Mouse (Mus musculus) midbrain, embryonic 12.5 days (tissue): ENCODE data around the gene Pde1a. TPM values are rescaled to one million over a fixed set of nuclear protein-coding genes. Genes with fewer than 3 reads are reported as not detected.

Experiments
- ATAC-seq: fragments of 200-750 bp; cut with Nextera tagmentation; 2 replicates; pipeline ENCODE4 v1.8.0; 2017; ENCODE audit warnings: low read depth, moderate TSS enrichment, moderate library complexity; ENCODE audit not compliant: low FRiP score
- H3K27ac ChIP-seq: fragments of 300-500 bp; sonication (generic); replicated peaks from 2 replicates; pipeline ENCODE4 v1.5.1; 2016; ENCODE audit warnings: mild to moderate bottlenecking
- H3K27me3 ChIP-seq: fragments of 300-500 bp; sonication (generic); 2 replicates; pipeline ENCODE4 v1.6.1; 2016; ENCODE audit warnings: mild to moderate bottlenecking
- H3K36me3 ChIP-seq: fragments of 300-500 bp; sonication (generic); 2 replicates; pipeline ENCODE4 v1.6.1; 2016
- H3K4me1 ChIP-seq: fragments of 300-500 bp; sonication (generic); 2 replicates; pipeline ENCODE4 v1.6.1; 2016
- H3K4me2 ChIP-seq: fragments of 300-500 bp; sonication (generic); replicated peaks from 2 replicates; pipeline ENCODE4 v1.6.1; 2016; ENCODE audit warnings: mild to moderate bottlenecking, moderate library complexity
- H3K4me3 ChIP-seq: fragments of 300-500 bp; sonication (generic); 2 replicates; pipeline ENCODE4 v1.5.1; 2016; ENCODE audit warnings: mild to moderate bottlenecking
- H3K9ac ChIP-seq: fragments of 300-500 bp; sonication (generic); replicated peaks from 2 replicates; pipeline ENCODE4 v1.6.1; 2016; ENCODE audit warnings: mild to moderate bottlenecking, moderate library complexity
- H3K9me3 ChIP-seq: fragments of 300-500 bp; sonication (generic); 2 replicates; pipeline ENCODE4 v1.6.1; 2016; ENCODE audit warnings: mild to moderate bottlenecking
- WGBS: fragments of 180-500 bp; shearing (Covaris S2); methylation state at CpG from one replicate; pipeline ENCODE4 v1.1.7; 2016; 5-methylcytosine and 5-hydroxymethylcytosine counted together
- polyA plus RNA-seq: library from polyadenylated mRNA; unstranded; fragments of >200 nt; fragmentation: Nextera tagmentation; extraction: Ambion mirVana; gene quantifications from 2 replicates; pipeline ENCODE4 v1.2.1, GENCODE M21; 2016

Gene Pde1a
- polyA plus RNA-seq, 1 experiment from 2014 or later, result 1.5 TPM

DNA sequence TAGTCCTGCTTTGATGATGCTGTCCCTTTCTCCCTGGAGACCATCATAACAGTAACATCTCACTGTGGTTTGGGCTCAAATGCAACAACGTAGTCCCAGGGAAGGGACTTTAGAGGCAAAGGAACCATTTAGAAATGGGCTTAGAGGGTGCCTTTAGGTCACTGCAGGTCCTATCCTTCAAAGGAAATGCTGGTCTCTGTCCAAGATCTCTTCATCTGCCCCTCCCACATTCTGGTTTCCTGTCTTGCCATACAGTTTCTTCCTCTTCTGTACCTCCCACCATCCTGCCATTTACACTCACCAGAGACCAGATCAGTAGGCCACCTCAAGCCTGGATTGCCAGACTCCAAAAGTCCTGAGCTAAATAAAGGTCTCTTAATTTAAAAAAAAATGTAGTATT is 150.3 kb downstream of the Pde1a start:
- Histone ChIP-seq H3K4me1 (no peaks in the 10 kb centered on the region), H3K9me3 (no peaks in the 10 kb centered on the region), H3K4me3 (no peak overlapping the region), H3K36me3 (no peaks in the 10 kb centered on the region), H3K27me3 (no peaks in the 10 kb centered on the region), H3K27ac (no peak overlapping the region), H3K9ac (no peak overlapping the region), H3K4me2 (no peak overlapping the region)
- WGBS, result 82% methylated on average over 1 of the region's 1 CpGs
- no peak for ATAC-seq

DNA sequence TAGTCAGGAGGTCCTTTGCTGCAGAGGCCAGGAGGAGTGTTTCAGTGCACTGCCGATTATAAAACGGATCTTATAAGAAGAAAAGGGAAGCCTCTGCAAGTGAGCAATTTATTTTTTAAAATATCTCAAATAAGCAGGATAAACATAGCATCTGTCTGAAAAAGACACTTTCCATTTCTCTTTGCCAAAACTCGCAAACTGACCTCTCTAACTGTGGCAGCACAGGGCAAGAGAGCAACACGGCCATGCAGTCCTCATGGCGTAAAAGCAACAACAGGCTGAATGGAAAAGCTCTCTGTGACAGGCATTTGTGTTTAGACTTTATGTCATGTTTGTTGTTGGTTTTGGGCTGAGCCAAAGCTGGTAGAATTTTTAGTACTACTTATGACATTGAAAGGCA is 152.0 kb downstream of the Pde1a start:
- ATAC-seq, result no peak
- H3K4me3 ChIP-seq, result no peak overlapping the region

DNA sequence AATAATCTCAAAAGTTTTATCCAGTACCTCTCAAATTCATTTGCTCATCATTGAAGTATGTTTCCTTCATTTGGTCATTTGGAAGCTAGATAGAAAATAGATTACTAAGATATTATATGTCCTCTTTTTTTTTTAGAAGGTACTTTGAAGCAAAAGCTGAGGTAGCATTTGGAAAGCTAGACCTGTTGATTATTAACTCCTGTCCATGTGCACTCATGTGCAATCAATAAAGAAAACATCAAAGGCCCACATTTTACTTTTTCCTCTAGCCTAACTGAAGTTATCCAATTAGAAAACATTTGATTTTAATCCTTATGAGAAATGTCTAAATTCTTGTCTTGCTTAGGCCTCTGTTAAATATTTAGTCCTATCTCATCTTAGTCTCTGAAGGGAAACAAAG is 153.3 kb downstream of the Pde1a start:
- H3K27me3 ChIP-seq, result no peaks in the 10 kb centered on the region
- H3K4me2 ChIP-seq, result no peak overlapping the region
- ATAC-seq, result no peak
- no peak overlapping the region for H3K9ac ChIP-seq
- no peak overlapping the region for H3K27ac ChIP-seq
- no peaks in the 10 kb centered on the region for H3K36me3 ChIP-seq
- no peaks in the 10 kb centered on the region for H3K4me1 ChIP-seq
- no peaks in the 10 kb centered on the region for H3K9me3 ChIP-seq
- no peak overlapping the region for H3K4me3 ChIP-seq

More for the DNA sequence above, 152.0 kb downstream of the Pde1a start:
- Histone ChIP-seq H3K27ac (no peak overlapping the region), H3K4me1 (no peaks in the 10 kb centered on the region), H3K9me3 (no peaks in the 10 kb centered on the region), H3K36me3 (no peaks in the 10 kb centered on the region), H3K9ac (no peak overlapping the region), H3K4me2 (no peak overlapping the region), H3K27me3 (no peaks in the 10 kb centered on the region)
- 76% methylated on average over 5 of the region's 5 CpGs for WGBS

DNA sequence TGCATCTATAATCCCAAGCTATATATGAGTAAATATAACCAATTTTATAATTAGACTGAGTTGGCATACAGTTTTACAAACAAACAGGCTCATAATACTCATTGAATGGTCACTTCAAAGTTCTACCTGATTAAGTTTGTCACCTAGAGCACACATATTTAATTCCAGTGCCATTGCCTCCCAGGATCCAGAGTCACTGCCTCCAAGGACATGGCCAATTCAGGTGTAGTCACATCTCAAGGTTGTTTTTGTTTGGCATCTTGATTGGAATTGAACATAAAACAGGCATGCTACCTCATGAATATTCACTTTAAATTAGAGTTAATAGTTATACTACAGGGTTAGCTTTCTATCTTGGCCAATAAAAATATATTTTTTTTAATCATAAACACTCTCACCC is 157.0 kb downstream of the Pde1a start:
- no peak for ATAC-seq
- no peak overlapping the region for H3K9ac ChIP-seq
- H3K4me3 ChIP-seq, result no peak overlapping the region
- no peaks in the 10 kb centered on the region for H3K36me3 ChIP-seq
- H3K27ac ChIP-seq, result no peak overlapping the region
- no peaks in the 10 kb centered on the region for H3K9me3 ChIP-seq
- H3K4me1 ChIP-seq, result no peaks in the 10 kb centered on the region
- H3K4me2 ChIP-seq, result no peak overlapping the region
- H3K27me3 ChIP-seq, result no peaks in the 10 kb centered on the region

DNA sequence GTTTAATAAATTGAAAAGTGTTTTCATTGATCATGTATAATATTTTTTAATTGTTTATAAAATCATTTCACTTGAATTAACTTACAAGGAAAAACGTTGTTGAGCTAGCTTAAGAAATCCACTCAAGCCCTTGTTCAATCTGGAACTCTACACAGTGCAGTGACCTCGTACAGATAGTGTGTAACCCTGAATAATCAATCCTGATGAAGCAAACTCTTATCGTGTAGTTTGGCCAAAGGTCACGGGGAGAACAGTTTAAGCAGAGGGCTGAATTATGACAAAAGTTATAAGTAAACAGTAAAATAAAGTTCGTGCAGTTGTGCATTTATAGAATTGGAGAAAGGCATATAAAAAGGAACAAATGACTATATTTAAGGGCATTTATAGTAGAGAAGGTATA is 159.7 kb downstream of the Pde1a start:
- H3K36me3 ChIP-seq, result no peaks in the 10 kb centered on the region
- no peak overlapping the region for H3K4me3 ChIP-seq
- no peaks in the 10 kb centered on the region for H3K9me3 ChIP-seq
- H3K4me1 ChIP-seq, result no peaks in the 10 kb centered on the region
- no peaks in the 10 kb centered on the region for H3K27me3 ChIP-seq
- H3K9ac ChIP-seq, result no peak overlapping the region
- no peak overlapping the region for H3K4me2 ChIP-seq
- no peak for ATAC-seq
- no peak overlapping the region for H3K27ac ChIP-seq
- 80% methylated on average over 5 of the region's 5 CpGs for WGBS

DNA sequence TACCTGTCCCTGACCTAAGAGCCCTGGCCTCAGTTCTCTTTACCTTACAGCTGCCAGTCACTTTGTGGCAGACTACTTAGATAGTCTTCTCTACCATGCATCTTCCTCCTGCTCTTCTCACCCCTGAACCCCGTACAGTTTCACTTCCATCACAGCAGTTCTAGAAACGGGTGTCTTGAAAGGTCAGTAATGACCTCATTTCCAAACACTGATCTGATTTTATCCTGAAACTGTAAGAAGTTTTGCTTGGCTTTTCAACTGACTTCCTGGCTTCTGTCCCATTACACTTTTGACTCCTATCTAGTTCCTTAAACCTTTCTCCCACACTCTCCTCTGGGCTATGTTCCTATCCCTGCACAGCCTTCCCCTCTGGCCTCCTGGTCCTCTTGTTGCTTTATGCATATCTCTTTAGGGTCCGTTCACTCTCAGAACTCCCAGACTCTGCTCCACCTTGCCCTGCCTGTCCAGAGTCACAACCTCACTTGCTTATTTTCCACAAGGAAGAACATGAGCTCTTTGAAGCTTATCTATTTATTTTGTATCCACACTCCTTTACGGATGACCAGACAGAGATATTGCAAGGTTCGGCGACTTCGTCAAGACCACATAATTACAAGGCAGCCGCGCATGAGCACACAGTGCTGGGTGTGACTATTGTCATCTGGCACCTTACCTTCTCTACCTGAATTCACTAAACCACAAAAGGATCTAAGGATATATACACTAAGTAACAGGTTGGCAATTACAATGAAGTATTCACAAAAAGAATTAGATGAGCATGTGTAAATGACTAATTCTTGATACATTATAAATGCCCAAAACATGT is 162.4 kb downstream of the Pde1a start:
- no peak for ATAC-seq
- 76% methylated on average over 9 of the region's 9 CpGs for WGBS
- H3K4me2 ChIP-seq, result no peak overlapping the region
- H3K9me3 ChIP-seq, result no peaks in the 10 kb centered on the region
- no peaks in the 10 kb centered on the region for H3K4me1 ChIP-seq
- no peak overlapping the region for H3K27ac ChIP-seq
- H3K4me3 ChIP-seq, result no peak overlapping the region
- H3K36me3 ChIP-seq, result no peaks in the 10 kb centered on the region
- no peaks in the 10 kb centered on the region for H3K27me3 ChIP-seq
- no peak overlapping the region for H3K9ac ChIP-seq

DNA sequence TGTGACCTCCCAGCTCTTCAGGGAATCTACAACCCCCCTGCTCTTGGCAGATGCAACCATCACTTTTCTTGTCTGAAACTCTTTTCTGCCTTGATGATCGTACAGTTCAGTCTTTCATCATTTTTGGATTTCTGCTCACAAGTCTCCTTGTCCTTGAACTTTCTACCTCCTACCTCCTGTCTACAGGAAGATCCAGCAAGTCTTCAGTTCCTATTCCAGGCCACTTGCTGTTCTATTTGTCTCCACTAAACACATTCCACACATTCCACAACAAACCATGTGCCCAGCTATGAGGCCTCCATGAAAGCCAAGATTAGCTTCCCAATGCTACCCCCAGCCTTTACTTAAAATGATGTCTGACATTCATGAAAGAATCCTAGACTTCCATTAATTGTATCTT is 163.2 kb downstream of the Pde1a start:
- Histone ChIP-seq H3K36me3 (no peaks in the 10 kb centered on the region), H3K4me1 (no peaks in the 10 kb centered on the region), H3K27ac (no peak overlapping the region), H3K9ac (no peak overlapping the region), H3K27me3 (no peaks in the 10 kb centered on the region), H3K4me3 (no peak overlapping the region), H3K4me2 (no peak overlapping the region), H3K9me3 (no peaks in the 10 kb centered on the region)
- no peak for ATAC-seq
- 79% methylated on average over 1 of the region's 1 CpGs for WGBS

DNA sequence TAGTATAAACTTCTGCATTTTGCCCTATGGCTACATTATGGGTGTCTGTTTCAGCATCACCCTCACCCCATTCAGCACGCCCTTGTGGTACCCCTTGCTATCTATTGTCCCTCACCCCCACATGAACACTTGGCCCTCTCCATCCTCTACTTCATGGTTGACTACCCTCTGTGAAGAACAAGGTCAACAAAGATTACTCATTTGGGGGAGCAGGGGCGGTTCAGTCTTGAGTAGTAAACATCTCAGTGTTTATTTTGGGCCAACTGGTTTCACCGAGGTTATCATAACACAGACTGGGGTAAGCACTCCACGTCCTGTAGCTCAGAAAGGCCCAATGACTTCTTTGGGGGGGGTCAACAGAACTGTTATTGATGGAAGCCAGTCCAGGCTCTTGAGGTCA is 164.3 kb downstream of the Pde1a start:
- Histone ChIP-seq H3K36me3 (no peaks in the 10 kb centered on the region), H3K27me3 (no peaks in the 10 kb centered on the region), H3K9ac (no peak overlapping the region), H3K4me1 (no peaks in the 10 kb centered on the region), H3K4me2 (no peak overlapping the region), H3K27ac (no peak overlapping the region), H3K4me3 (no peak overlapping the region), H3K9me3 (no peaks in the 10 kb centered on the region)
- ATAC-seq, result no peak
- whole genome bisulfite sequencing, result 83% methylated on average over 4 of the region's 4 CpGs

DNA sequence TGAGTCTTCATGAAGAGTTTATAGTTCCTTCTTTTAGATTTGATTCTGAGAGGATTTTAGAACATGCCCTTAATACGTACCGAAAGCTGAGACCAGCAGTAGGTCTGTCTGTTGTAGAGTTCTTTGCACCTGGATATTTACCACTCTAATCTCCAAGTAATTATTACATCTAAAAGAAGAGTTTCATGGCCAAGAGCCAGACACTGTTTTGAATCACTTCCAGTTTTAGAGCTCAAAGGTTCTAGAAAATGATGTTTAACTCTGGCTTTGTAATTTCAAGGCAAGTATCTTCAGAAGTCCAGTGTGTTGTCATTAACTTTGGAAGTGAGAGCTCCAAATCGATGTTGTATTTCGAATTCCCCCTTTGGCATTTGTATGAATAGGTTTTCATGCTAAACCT is 167.8 kb downstream of the Pde1a start:
- H3K4me3 ChIP-seq, result no peak overlapping the region
- no peaks in the 10 kb centered on the region for H3K9me3 ChIP-seq
- no peak overlapping the region for H3K9ac ChIP-seq
- WGBS, result 90% methylated on average over 4 of the region's 4 CpGs
- no peak overlapping the region for H3K4me2 ChIP-seq
- H3K36me3 ChIP-seq, result no peaks in the 10 kb centered on the region
- no peaks in the 10 kb centered on the region for H3K27me3 ChIP-seq
- H3K4me1 ChIP-seq, result no peaks in the 10 kb centered on the region
- no peak overlapping the region for H3K27ac ChIP-seq
- no peak for ATAC-seq

DNA sequence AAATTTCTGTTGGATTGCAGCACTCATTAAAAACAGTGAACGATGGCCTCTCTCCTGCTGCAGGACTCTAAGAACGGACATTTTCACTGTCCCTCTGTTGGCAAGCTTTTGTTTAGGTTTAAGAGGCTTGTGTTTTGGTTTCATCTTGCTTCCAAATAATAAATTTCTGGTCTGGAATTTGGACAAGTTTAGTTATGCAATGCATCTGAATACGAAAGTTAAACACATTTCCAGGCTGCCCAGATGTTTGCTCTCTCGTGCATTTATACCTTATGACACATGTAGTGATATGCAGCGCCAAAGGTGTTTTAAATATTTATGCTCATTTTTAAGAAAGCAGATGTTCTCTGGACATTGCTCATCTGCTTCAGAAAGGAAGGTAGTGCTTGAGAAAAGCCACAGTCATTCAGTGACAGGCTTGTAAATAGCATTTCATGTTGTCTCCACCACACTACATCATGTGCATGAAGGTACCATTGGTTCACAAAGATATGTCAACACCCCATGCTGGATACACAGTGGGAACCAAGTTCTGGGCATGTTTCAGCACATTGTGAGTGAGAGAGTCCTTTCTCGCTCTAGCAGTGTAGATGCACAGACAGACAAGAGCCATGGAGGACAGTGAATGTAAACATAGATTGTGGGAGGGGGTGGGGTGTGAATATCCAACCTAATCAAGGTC is 171.5 kb downstream of the Pde1a start:
- Histone ChIP-seq H3K9me3 (no peaks in the 10 kb centered on the region), H3K9ac (no peak overlapping the region), H3K36me3 (no peaks in the 10 kb centered on the region), H3K4me3 (no peak overlapping the region), H3K4me2 (no peak overlapping the region), H3K4me1 (no peaks in the 10 kb centered on the region), H3K27me3 (no peaks in the 10 kb centered on the region), H3K27ac (no peak overlapping the region)
- WGBS, result 87% methylated on average over 6 of the region's 6 CpGs
- no peak for ATAC-seq

DNA sequence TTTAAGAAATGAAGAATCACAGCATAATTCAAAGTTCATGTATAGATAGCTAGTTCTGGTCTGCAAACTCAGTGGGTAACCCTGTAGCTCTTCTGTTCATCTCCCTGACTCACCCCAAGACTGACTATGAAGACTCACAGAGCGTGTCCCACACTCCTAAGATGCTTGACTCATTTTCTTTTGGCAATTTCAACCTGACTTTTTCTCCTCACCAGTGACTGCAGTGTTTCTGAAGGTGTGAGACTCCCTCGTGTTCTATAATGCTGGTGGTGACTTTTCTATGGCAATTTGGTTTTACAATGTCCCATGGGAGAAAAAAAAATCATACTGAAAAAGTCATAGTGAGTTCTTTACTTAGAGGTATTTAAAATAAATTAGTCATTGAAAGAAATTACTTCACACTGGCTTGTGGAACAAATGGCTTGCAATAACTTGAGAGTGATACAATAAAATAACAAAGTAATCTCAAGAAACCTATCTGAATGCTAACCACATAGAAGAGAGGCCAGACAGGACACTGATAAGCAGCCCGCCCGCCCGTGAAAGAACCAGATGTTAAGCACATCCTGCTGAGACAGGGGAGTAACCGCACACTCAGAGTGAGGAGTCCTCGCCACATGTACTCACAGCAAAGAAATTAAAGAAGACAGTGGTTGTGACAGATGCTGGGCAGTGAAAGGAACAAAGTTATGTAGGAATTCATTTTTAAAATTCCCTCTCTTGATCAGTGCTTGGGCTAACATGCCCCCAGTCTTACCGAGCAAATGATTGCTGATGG is 183.2 kb downstream of the Pde1a start:
- Histone ChIP-seq H3K9ac (no peak overlapping the region), H3K27ac (no peak overlapping the region), H3K9me3 (no peaks in the 10 kb centered on the region), H3K4me3 (no peak overlapping the region), H3K4me2 (no peak overlapping the region), H3K4me1 (0 out of 2 replicates have a peak, but pooled peaks cover 2% of the 10 kb centered on the region), H3K36me3 (no peaks in the 10 kb centered on the region), H3K27me3 (no peaks in the 10 kb centered on the region)
- 76% methylated on average over 8 of the region's 8 CpGs for WGBS
- ATAC-seq, result no peak

DNA sequence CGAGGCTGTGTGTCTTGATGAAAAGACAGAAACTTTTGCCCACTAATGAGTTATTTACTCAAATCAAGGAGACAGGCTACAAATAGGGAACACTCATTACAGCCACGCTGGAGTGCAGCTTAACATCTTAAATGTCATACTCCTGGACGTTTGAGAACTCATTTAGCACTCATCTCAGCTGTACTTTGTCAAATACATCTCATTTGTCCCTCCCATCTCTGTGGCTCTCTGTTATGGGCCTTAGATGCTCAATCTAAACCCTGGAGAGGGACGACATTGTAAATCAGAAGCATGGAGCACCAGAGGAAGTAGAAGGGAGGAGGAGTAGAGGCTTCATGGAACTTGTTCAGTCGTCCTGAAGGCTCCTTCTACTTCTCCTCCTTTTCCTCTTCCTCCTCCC is 194.6 kb downstream of the Pde1a start:
- no peaks in the 10 kb centered on the region for H3K36me3 ChIP-seq
- no peak overlapping the region for H3K4me3 ChIP-seq
- H3K9ac ChIP-seq, result no peak overlapping the region
- no peak overlapping the region for H3K27ac ChIP-seq
- WGBS, result 65% methylated on average over 5 of the region's 5 CpGs
- H3K4me1 ChIP-seq, result no peaks in the 10 kb centered on the region
- H3K9me3 ChIP-seq, result no peaks in the 10 kb centered on the region
- ATAC-seq, result no peak
- H3K27me3 ChIP-seq, result no peaks in the 10 kb centered on the region
- no peak overlapping the region for H3K4me2 ChIP-seq
